Mouse (Mus musculus): ENCODE measurements around the gene Uba2. TPM values are rescaled to one million over a fixed set of nuclear protein-coding genes. Genes with fewer than 3 reads are reported as not detected.
"Not testable (repeated sequence)": the region's sequence is repeated elsewhere in the genome, so short reads cannot be mapped to it uniquely, and the experiment has no call there.

Uba2 gene
- polyA plus RNA-seq, 1 experiment from 2014 or later, result 50.0 TPM

GRCm38 (mm10) chr7:34208027-34208745 is 38.8 kb upstream of the Uba2 start:
- peaks cover 95% of the 10 kb centered on the region for H3K36me3 ChIP-seq (replicated peaks; ENCODE audit: insufficient read depth, low read length)

GRCm38 (mm10) chr7:34206331-34206730 is 36.9 kb upstream of the Uba2 start:
- DNase-seq (no peak), ATAC-seq (no peak)
- Histone ChIP-seq H3K4me3 (ENCODE audit: low read depth, low read length) (no peak overlapping the region), H3K4me1 (ENCODE audit: insufficient read depth) (no peaks in the 10 kb centered on the region), H3K36me3 (replicated peaks; ENCODE audit: insufficient read depth, low read length) (peaks cover 91% of the 10 kb centered on the region), H3K27ac (ENCODE audit: low read depth) (no peak overlapping the region), H3K9me3 (ENCODE audit: low read length) (no peaks in the 10 kb centered on the region), H3K4me2 (ENCODE audit: low read depth, low read length) (no peak overlapping the region), H3K27me3 (ENCODE audit: insufficient read depth, low read length) (no peaks in the 10 kb centered on the region), H3K9ac (replicated peaks) (no peak overlapping the region)
- TF ChIP-seq CTCF (IDR thresholded peaks at IDR 0.05; ENCODE audit: low read depth) (no peak), EP300 (IDR thresholded peaks at IDR 0.05; ENCODE audit: low read depth) (no peak)
- WGBS (ENCODE audit: insufficient replicate concordance), result 84% methylated on average over 6 of the region's 6 CpGs

More at GRCm38 (mm10) chr7:34208027-34208745, 38.8 kb upstream of the Uba2 start:
- Histone ChIP-seq H3K4me3 (ENCODE audit: low read depth, low read length) (no peak overlapping the region), H3K4me1 (ENCODE audit: insufficient read depth) (no peaks in the 10 kb centered on the region), H3K27ac (ENCODE audit: low read depth) (no peak overlapping the region), H3K9ac (replicated peaks) (no peak overlapping the region), H3K4me2 (ENCODE audit: low read depth, low read length) (no peak overlapping the region), H3K27me3 (ENCODE audit: insufficient read depth, low read length) (no peaks in the 10 kb centered on the region), H3K9me3 (ENCODE audit: low read length) (no peaks in the 10 kb centered on the region)
- ATAC-seq (no peak), DNase-seq (no peak)
- 84% methylated on average over 9 of the region's 9 CpGs for WGBS (ENCODE audit: insufficient replicate concordance)
- TF ChIP-seq CTCF (IDR thresholded peaks at IDR 0.05; ENCODE audit: low read depth) (peak; percentile 53), EP300 (IDR thresholded peaks at IDR 0.05; ENCODE audit: low read depth) (no peak)

GRCm38 (mm10) chr7:34202147-34202546 is 32.7 kb upstream of the Uba2 start:
- WGBS (ENCODE audit: insufficient replicate concordance), result 88% methylated on average over 10 of the region's 10 CpGs
- ATAC-seq, result not testable (repeated sequence)
- peaks cover 58% of the 10 kb centered on the region for H3K36me3 ChIP-seq (replicated peaks; ENCODE audit: insufficient read depth, low read length)

GRCm38 (mm10) chr7:34200829-34201228 is 31.4 kb upstream of the Uba2 start:
- WGBS (ENCODE audit: insufficient replicate concordance), result 90% methylated on average over 2 of the region's 2 CpGs
- no peak for ATAC-seq
- Histone ChIP-seq H3K4me3 (ENCODE audit: low read depth, low read length) (no peak overlapping the region), H3K4me2 (ENCODE audit: low read depth, low read length) (no peak overlapping the region), H3K4me1 (ENCODE audit: insufficient read depth) (0 out of 2 replicates have a peak, but pooled peaks cover 2% of the 10 kb centered on the region), H3K36me3 (replicated peaks; ENCODE audit: insufficient read depth, low read length) (peaks cover 45% of the 10 kb centered on the region), H3K27ac (ENCODE audit: low read depth) (no peak overlapping the region), H3K27me3 (ENCODE audit: insufficient read depth, low read length) (no peaks in the 10 kb centered on the region), H3K9ac (replicated peaks) (no peak overlapping the region), H3K9me3 (ENCODE audit: low read length) (no peaks in the 10 kb centered on the region)
- no peak for TF ChIP-seq EP300 (IDR thresholded peaks at IDR 0.05; ENCODE audit: low read depth)
- TF ChIP-seq CTCF (IDR thresholded peaks at IDR 0.05; ENCODE audit: low read depth), result no peak
- no peak for DNase-seq

More at GRCm38 (mm10) chr7:34202147-34202546, 32.7 kb upstream of the Uba2 start:
- H3K9me3 ChIP-seq (ENCODE audit: low read length); H3K27ac ChIP-seq (ENCODE audit: low read depth); H3K4me1 ChIP-seq (ENCODE audit: insufficient read depth); H3K27me3 ChIP-seq (ENCODE audit: insufficient read depth, low read length); H3K9ac ChIP-seq (replicated peaks); DNase-seq; H3K4me3 ChIP-seq (ENCODE audit: low read depth, low read length); H3K4me2 ChIP-seq (ENCODE audit: low read depth, low read length): not testable (repeated sequence)

- TF ChIP-seq CTCF (IDR thresholded peaks at IDR 0.05; ENCODE audit: low read depth) (peak; percentile 78), EP300 (IDR thresholded peaks at IDR 0.05; ENCODE audit: low read depth) (no peak)
- DNase-seq (peak; percentile 62), ATAC-seq (no peak)
- Histone ChIP-seq H3K4me2 (ENCODE audit: low read depth, low read length) (no peak overlapping the region), H3K4me1 (ENCODE audit: insufficient read depth) (peaks cover 8% of the 10 kb centered on the region; the same call in 1 of the 2 replicates), H3K9me3 (ENCODE audit: low read length) (no peaks in the 10 kb centered on the region), H3K4me3 (ENCODE audit: low read depth, low read length) (no peak overlapping the region), H3K9ac (replicated peaks) (no peak overlapping the region), H3K36me3 (replicated peaks; ENCODE audit: insufficient read depth, low read length) (peaks cover 26% of the 10 kb centered on the region), H3K27me3 (ENCODE audit: insufficient read depth, low read length) (no peaks in the 10 kb centered on the region), H3K27ac (ENCODE audit: low read depth) (no peak overlapping the region)
- 49% methylated on average over 3 of the region's 3 CpGs for WGBS (ENCODE audit: insufficient replicate concordance)
Observed at GRCm38 (mm10) chr7:34198346-34198745, 28.9 kb upstream of the Uba2 start.

- Histone ChIP-seq H3K9ac (replicated peaks) (peak within 1 kb of the TSS; percentile 78), H3K27me3 (ENCODE audit: insufficient read depth, low read length) (no peaks in the 10 kb centered on the region), H3K9me3 (ENCODE audit: low read length) (no peaks in the 10 kb centered on the region), H3K4me3 (ENCODE audit: low read depth, low read length) (peak within 1 kb of the TSS; percentile 72), H3K27ac (ENCODE audit: low read depth) (peak within 1 kb of the TSS; percentile 66), H3K4me1 (ENCODE audit: insufficient read depth) (peaks cover 8% of the 10 kb centered on the region; the same call in 1 of the 2 replicates), H3K36me3 (replicated peaks; ENCODE audit: insufficient read depth, low read length) (peaks cover 13% of the 10 kb centered on the region), H3K4me2 (ENCODE audit: low read depth, low read length) (peak within 1 kb of the TSS; percentile 83)
- DNase-seq (peak; percentile 92), ATAC-seq (peak; percentile 91)
- 2% methylated on average over 69 of the region's 70 CpGs for WGBS (ENCODE audit: insufficient replicate concordance)
- TF ChIP-seq CTCF (IDR thresholded peaks at IDR 0.05; ENCODE audit: low read depth), result no peak
- no peak for TF ChIP-seq EP300 (IDR thresholded peaks at IDR 0.05; ENCODE audit: low read depth)
Observed at GRCm38 (mm10) chr7:34196132-34197128, 27.0 kb upstream of the Uba2 start, which contains the start of gene Pdcd2l. Gene Pdcd2l, minus strand, starts transcription at chr7:34196661.
